Mouse (Mus musculus): ENCODE data around the gene Satb2. TPM values are rescaled to one million over a fixed set of nuclear protein-coding genes. Genes with fewer than 3 reads are reported as not detected.

Gene Satb2
- polyA plus RNA-seq, 1 experiment from 2014 or later, result 1.9 TPM

DNA sequence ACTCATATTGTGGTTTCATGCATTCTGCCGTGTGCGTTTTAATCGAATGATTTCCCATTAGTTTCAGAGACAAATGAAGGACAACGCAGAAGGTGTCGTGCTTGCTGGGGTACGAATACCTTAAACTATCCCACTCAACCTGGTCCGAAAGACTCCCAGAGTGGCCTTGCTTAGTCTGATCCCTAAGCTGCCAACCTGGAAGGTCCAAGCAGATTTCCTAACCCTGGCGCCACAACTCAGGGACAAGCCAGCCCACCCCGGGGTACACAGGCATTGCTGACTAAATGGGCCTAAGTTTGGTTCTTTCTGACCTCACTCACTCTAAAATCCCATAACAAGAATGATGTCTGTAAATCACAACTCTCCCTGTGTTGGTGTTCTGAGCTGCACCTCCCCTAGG lies 132.1 kb downstream of the Satb2 start:
- 94% methylated on average over 9 of the region's 9 CpGs for WGBS
- Histone ChIP-seq H3K4me1 (replicated peaks) (peaks cover 16% of the 10 kb centered on the region), H3K4me3 (replicated peaks) (no peak overlapping the region), H3K9me3 (no peaks in the 10 kb centered on the region), H3K4me2 (replicated peaks) (no peak overlapping the region), H3K27ac (no peak overlapping the region), H3K36me3 (no peaks in the 10 kb centered on the region), H3K9ac (replicated peaks) (no peak overlapping the region), H3K27me3 (no peaks in the 10 kb centered on the region)
- ATAC-seq, result no peak

GRCm38 (mm10) chr1:56845523-56846118 lies 132.8 kb downstream of the Satb2 start:
- no peak overlapping the region for H3K9ac ChIP-seq (replicated peaks)
- 0 out of 2 replicates have a peak, but pooled peaks have one; percentile 32 for ATAC-seq
- H3K4me2 ChIP-seq (replicated peaks), result 0 out of 2 replicates have a peak overlapping the region, but pooled peaks have one; percentile 36
- no peak overlapping the region for H3K4me3 ChIP-seq (replicated peaks)
- no peaks in the 10 kb centered on the region for H3K27me3 ChIP-seq
- H3K9me3 ChIP-seq, result no peaks in the 10 kb centered on the region
- peaks cover 16% of the 10 kb centered on the region for H3K4me1 ChIP-seq (replicated peaks)
- H3K36me3 ChIP-seq, result no peaks in the 10 kb centered on the region
- no peak overlapping the region for H3K27ac ChIP-seq
- 69% methylated on average over 8 of the region's 8 CpGs for WGBS

DNA sequence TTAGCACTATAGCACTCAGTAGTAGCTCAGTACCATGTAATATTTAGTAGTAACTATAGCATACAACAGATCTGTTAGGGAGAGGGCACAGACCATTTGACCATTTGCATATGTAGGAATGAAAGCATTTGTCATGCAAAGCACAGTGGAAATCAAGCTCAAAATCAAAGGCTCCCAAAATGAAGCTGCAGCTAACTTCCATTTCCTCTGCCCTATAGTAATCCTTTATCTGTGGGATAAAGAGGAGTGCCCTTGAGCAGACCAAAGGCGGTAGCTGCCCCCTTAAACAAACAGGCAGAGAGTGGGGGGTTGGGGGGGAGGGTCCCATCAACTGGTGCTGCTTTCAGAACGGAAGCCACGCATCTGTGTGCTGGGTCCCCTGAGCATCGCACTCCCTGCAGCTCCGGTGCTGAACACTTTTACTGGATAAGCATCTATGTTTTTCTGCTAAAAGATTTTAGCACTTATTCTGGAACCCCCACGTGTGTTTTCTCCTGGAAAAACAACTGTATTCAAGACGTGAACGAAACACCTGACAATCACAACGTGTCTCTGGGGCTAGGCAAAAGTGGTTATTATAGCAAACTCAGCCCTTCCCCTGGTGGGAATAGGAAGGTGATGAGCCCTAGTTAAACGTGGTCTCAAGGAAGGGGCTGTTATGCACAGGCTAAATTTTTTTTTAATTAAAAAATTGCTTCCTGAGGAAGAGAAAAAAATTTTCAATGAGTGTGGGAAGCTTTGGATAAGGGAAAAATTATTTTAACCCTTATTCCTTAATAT lies 133.7 kb downstream of the Satb2 start:
- Histone ChIP-seq H3K9me3 (no peaks in the 10 kb centered on the region), H3K4me2 (replicated peaks) (peak overlapping the region; percentile 36)
- 13% methylated on average over 10 of the region's 10 CpGs for WGBS

GRCm38 (mm10) chr1:56838901-56839300 lies 139.5 kb downstream of the Satb2 start:
- no peak for ATAC-seq
- H3K4me3 ChIP-seq (replicated peaks), result no peak overlapping the region
- H3K36me3 ChIP-seq, result no peaks in the 10 kb centered on the region
- 0 out of 2 replicates have a peak, but pooled peaks cover 2% of the 10 kb centered on the region for H3K27me3 ChIP-seq
- no peaks in the 10 kb centered on the region for H3K9me3 ChIP-seq
- 65% methylated on average over 1 of the region's 1 CpGs for WGBS
- H3K4me2 ChIP-seq (replicated peaks), result no peak overlapping the region
- H3K9ac ChIP-seq (replicated peaks), result no peak overlapping the region
- no peak overlapping the region for H3K27ac ChIP-seq
- H3K4me1 ChIP-seq (replicated peaks), result peaks cover 20% of the 10 kb centered on the region

More for the DNA sequence above, 133.7 kb downstream of the Satb2 start:
- Histone ChIP-seq H3K4me1 (replicated peaks) (peaks cover 16% of the 10 kb centered on the region), H3K36me3 (no peaks in the 10 kb centered on the region), H3K27me3 (no peaks in the 10 kb centered on the region), H3K4me3 (replicated peaks) (no peak overlapping the region), H3K9ac (replicated peaks) (no peak overlapping the region), H3K27ac (no peak overlapping the region)
- peak; percentile 77 for ATAC-seq

GRCm38 (mm10) chr1:56833984-56834900 lies 144.2 kb downstream of the Satb2 start:
- Histone ChIP-seq H3K4me2 (replicated peaks) (no peak overlapping the region), H3K27ac (peak overlapping the region; percentile 76), H3K4me1 (replicated peaks) (peaks cover 33% of the 10 kb centered on the region), H3K36me3 (no peaks in the 10 kb centered on the region), H3K9ac (replicated peaks) (no peak overlapping the region), H3K27me3 (0 out of 2 replicates have a peak, but pooled peaks cover 2% of the 10 kb centered on the region), H3K9me3 (no peaks in the 10 kb centered on the region), H3K4me3 (replicated peaks) (no peak overlapping the region)
- 58% methylated on average over 6 of the region's 6 CpGs for WGBS
- ATAC-seq, result peak; percentile 54; the same call in 1 of the 2 replicates

DNA sequence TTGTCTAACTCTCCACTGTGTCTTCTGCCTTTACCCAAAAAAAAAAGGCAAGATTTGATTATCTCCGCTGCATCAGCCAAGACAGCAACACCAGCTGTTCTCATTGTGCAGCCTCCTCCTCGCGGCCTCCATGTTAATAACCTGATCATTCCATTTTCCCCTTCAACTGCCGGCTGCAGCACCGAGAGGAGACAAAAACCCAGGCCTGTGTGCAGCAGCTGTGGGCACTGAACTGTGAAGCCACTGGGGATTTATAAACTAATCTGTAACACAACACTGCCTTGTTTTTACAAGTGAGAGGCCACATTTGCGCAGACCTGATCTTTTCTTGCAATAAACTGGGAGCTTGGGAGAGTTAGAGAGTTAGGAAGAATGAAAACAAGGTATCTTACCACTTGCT lies 145.1 kb downstream of the Satb2 start:
- Histone ChIP-seq H3K27me3 (no peaks in the 10 kb centered on the region), H3K4me2 (replicated peaks) (peak overlapping the region; percentile 35), H3K36me3 (no peaks in the 10 kb centered on the region), H3K4me1 (replicated peaks) (peaks cover 33% of the 10 kb centered on the region), H3K4me3 (replicated peaks) (no peak overlapping the region), H3K27ac (peak overlapping the region; percentile 76), H3K9me3 (no peaks in the 10 kb centered on the region), H3K9ac (replicated peaks) (no peak overlapping the region)
- WGBS, result 3% methylated on average over 6 of the region's 6 CpGs
- peak; percentile 92 for ATAC-seq

- Histone ChIP-seq H3K4me1 (replicated peaks) (peaks cover 33% of the 10 kb centered on the region), H3K27ac (peak overlapping the region; percentile 76), H3K9ac (replicated peaks) (no peak overlapping the region), H3K27me3 (no peaks in the 10 kb centered on the region), H3K9me3 (no peaks in the 10 kb centered on the region), H3K36me3 (no peaks in the 10 kb centered on the region), H3K4me2 (replicated peaks) (peak overlapping the region; percentile 35), H3K4me3 (replicated peaks) (no peak overlapping the region)
- WGBS, result 53% methylated on average over 8 of the region's 8 CpGs
- ATAC-seq, result no peak
Measured at GRCm38 (mm10) chr1:56832738-56833137, 145.7 kb downstream of the Satb2 start.

GRCm38 (mm10) chr1:56822735-56823134 lies 155.7 kb downstream of the Satb2 start:
- no peak overlapping the region for H3K4me3 ChIP-seq (replicated peaks)
- no peaks in the 10 kb centered on the region for H3K36me3 ChIP-seq
- H3K9me3 ChIP-seq, result no peaks in the 10 kb centered on the region
- no peak overlapping the region for H3K27ac ChIP-seq
- ATAC-seq, result no peak
- no peaks in the 10 kb centered on the region for H3K4me1 ChIP-seq (replicated peaks)
- WGBS, result 87% methylated on average over 5 of the region's 5 CpGs
- H3K9ac ChIP-seq (replicated peaks), result no peak overlapping the region
- H3K4me2 ChIP-seq (replicated peaks), result no peak overlapping the region
- no peaks in the 10 kb centered on the region for H3K27me3 ChIP-seq

DNA sequence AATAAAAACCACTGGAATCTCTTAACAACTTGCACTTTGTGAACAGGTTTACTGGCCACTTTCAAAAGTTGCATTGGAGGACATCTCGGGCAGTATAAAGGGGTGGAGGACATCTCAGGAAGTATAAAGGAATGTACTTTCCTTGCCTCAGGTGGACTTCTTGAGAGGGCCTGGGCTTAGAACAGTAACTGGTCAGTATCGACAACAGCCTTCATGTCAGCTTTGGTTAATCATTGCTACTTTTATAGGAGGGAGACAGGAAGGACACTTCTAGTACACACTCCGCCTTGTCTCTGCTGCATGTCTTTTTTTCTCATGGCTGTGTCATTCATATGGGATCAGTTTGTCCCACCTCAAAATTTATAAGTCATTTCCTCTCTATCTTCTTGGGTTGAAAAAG lies 156.4 kb downstream of the Satb2 start:
- no peak overlapping the region for H3K27ac ChIP-seq
- H3K36me3 ChIP-seq, result no peaks in the 10 kb centered on the region
- H3K9ac ChIP-seq (replicated peaks), result no peak overlapping the region
- no peak overlapping the region for H3K4me3 ChIP-seq (replicated peaks)
- H3K4me1 ChIP-seq (replicated peaks), result no peaks in the 10 kb centered on the region
- no peak overlapping the region for H3K4me2 ChIP-seq (replicated peaks)
- H3K27me3 ChIP-seq, result no peaks in the 10 kb centered on the region
- WGBS, result 93% methylated on average over 3 of the region's 3 CpGs
- ATAC-seq, result no peak
- no peaks in the 10 kb centered on the region for H3K9me3 ChIP-seq

- H3K9ac ChIP-seq (replicated peaks), result no peak overlapping the region
- H3K4me2 ChIP-seq (replicated peaks), result no peak overlapping the region
- H3K36me3 ChIP-seq, result no peaks in the 10 kb centered on the region
- ATAC-seq, result no peak
- no peak overlapping the region for H3K27ac ChIP-seq
- no peak overlapping the region for H3K4me3 ChIP-seq (replicated peaks)
- H3K9me3 ChIP-seq, result no peaks in the 10 kb centered on the region
- H3K27me3 ChIP-seq, result no peaks in the 10 kb centered on the region
- no peaks in the 10 kb centered on the region for H3K4me1 ChIP-seq (replicated peaks)
Measured at GRCm38 (mm10) chr1:56813506-56813905, 164.9 kb downstream of the Satb2 start.

- H3K4me3 ChIP-seq (replicated peaks), result no peak overlapping the region
- 81% methylated on average over 4 of the region's 4 CpGs for WGBS
- H3K9ac ChIP-seq (replicated peaks), result no peak overlapping the region
- H3K4me1 ChIP-seq (replicated peaks), result no peaks in the 10 kb centered on the region
- H3K27ac ChIP-seq, result no peak overlapping the region
- H3K36me3 ChIP-seq, result no peaks in the 10 kb centered on the region
- H3K9me3 ChIP-seq, result no peaks in the 10 kb centered on the region
- ATAC-seq, result no peak
- no peaks in the 10 kb centered on the region for H3K27me3 ChIP-seq
- H3K4me2 ChIP-seq (replicated peaks), result no peak overlapping the region
Measured at GRCm38 (mm10) chr1:56812961-56813360, 165.5 kb downstream of the Satb2 start.

DNA sequence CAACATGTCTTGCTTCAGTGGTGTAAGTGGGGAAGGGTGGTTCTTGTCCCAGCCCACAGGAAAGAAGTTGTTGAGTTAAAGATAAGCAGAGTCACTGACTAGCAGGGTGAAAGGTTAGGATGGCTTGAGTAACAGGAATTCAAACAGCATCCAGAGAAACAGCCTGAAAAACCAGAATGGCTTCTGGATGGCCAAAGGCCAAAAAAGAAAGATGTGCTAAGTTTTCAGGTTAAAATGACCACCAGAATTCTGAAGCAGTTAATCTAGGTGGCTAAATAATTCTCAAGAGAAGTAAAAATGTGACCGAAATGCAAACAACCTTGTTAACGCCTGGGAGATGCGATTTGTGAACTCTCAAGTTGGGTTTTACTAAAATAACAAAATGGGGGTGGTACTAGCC lies 167.0 kb downstream of the Satb2 start:
- whole genome bisulfite sequencing, result 95% methylated on average over 3 of the region's 3 CpGs
- Histone ChIP-seq H3K27me3 (no peaks in the 10 kb centered on the region), H3K27ac (no peak overlapping the region), H3K4me1 (replicated peaks) (no peaks in the 10 kb centered on the region), H3K4me3 (replicated peaks) (no peak overlapping the region), H3K36me3 (no peaks in the 10 kb centered on the region), H3K4me2 (replicated peaks) (no peak overlapping the region), H3K9me3 (no peaks in the 10 kb centered on the region), H3K9ac (replicated peaks) (no peak overlapping the region)
- no peak for ATAC-seq
